Mouse (Mus musculus): ENCODE results near the gene Zfp937. TPM values are rescaled to one million over a fixed set of nuclear protein-coding genes. Genes with fewer than 3 reads are reported as not detected.
"Not testable (repeated sequence)": the region's sequence is repeated elsewhere in the genome, so short reads cannot be mapped to it uniquely, and the experiment has no call there.

Zfp937 gene
- total RNA-seq (2022), result 1 to 10 TPM; 1.4 to 1.9 (median 1.6) TPM

GRCm38 (mm10) chr2:150217600-150218362 is at the start of gene Zfp937:
Gene Zfp937 (plus strand): TSS chr2:150218073.
- DNase-seq (ENCODE audit: low spot score in 2 of 2), result peak; percentile 72 to 79

- no peak for DNase-seq (ENCODE audit: low spot score in 2 of 2)
Measured at GRCm38 (mm10) chr2:150173833-150174232, 44.0 kb upstream of the Zfp937 start.

- not testable (repeated sequence) for DNase-seq (ENCODE audit: low spot score in 2 of 2)
Measured at GRCm38 (mm10) chr2:150179579-150179978, 38.3 kb upstream of the Zfp937 start, which contains the start of gene Gm10770. Gene Gm10770 (minus strand): TSS chr2:150179679.

DNA sequence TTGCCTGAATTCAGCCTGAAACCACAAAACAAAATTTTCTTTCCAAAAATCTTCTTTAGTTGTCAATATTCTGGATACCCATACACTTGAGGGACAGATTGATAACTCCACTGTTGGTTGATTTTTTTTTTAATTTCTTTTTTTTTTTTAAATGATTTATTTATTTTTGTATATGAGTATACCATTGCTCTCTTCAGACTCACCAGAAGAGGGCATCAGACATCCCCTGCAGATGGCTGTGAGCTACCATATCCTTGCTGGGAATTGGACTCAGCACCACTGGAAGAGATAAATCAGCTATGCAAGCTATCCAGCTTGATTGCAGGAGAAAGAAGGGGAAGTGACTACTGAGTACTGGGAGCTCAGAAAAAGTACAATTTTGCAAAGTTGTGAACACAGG is 36.8 kb upstream of the Zfp937 start:
- not testable (repeated sequence) for DNase-seq (ENCODE audit: low spot score in 2 of 2)

DNA sequence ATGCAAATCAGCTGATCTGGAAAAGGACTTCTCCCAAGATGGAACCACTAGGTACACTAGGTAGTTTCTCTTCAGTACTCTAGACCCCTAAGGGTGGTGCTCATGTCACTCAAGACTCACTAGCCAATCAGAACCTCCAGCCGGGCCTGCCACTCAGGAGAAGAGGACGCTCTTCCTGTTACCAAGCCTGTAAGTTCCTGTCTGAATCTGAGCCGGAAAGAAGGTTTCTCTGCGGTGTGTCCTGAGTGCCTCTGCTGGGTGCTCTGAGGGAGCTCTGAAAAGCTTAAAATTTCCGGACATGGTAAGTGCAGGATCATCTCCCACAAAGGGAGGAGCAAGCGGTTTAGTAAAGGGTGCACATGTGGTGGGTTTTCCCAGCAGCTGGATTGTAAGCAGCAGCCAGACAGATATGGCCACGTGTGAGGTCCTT is 36.3 kb upstream of the Zfp937 start, which contains the start of gene Gm14139:
Gene Gm14139, plus strand, starts transcription at position 186 of the 430 bp plus-strand sequence.
- not testable (repeated sequence) for DNase-seq (ENCODE audit: low spot score in 2 of 2)

DNA sequence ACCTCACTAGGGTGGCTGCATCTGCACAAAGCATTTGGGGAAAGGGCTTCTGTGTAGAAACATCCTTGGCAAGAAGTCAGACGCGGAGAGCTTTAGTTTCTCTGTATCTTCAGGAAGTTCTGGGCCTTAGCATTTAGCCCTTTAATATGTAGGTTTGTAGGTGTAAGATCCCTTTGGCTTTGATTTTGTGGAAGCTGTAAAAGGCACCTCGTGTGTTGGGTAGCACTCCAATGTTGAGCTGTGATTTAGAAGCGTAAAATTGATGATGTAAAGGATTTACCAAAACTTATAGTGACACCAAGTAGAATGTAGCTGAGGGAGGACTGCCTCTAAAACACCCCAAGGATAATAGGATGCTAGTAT is 471 bp downstream of the Zfp937 start:
- not testable (repeated sequence) for DNase-seq (ENCODE audit: low spot score in 2 of 2)

DNA sequence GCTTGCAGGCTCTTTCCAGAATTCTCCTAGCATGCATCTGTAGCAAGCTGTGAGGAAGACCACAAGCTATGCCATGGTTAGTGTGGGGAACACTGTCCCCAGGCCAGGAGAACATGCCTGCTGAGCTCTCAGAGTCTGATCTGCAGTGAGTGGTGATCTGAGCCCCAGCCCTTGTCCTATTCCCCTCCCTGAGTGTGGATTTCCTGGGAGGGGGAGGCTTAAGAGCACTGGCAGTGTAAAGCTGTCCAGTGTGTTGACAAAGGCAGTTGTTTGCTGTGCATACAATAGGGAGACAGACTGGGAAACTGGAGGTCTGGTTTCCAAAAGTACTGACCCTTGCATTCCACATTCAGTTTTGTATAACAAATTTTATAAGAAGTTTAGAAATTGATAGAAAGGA is 5.4 kb downstream of the Zfp937 start:
- not testable (repeated sequence) for DNase-seq (ENCODE audit: low spot score in 2 of 2)

- no peak for DNase-seq (ENCODE audit: low spot score in 2 of 2)
Measured at GRCm38 (mm10) chr2:150243211-150243610, 25.3 kb downstream of the Zfp937 start.

DNA sequence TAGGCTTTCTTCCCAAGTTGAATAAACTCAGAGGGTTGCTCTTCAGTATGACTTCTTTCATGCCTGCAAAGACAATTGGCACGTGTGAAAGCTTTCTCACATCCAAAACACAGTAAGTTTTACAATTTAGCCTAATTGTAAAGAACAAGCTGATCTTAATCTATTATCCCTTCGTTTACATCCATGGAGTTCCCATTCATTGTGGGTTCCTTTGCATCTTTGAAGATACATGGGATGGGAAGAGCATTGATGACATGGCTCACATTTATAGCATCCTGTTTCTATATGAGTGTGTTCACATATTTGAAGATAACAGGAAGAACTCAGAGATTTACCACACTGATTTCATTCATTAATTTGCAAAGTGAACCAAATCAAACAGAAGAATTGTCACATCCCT is 37.6 kb downstream of the Zfp937 start, which contains the start of gene Gm21994:
Gene Gm21994, minus strand, starts transcription at position 101 of the 400 bp plus-strand sequence.
- DNase-seq (ENCODE audit: low spot score in 2 of 2), result not testable (repeated sequence)

- not testable (repeated sequence) for DNase-seq (ENCODE audit: low spot score in 2 of 2)
Measured at GRCm38 (mm10) chr2:150256861-150257260, 39.0 kb downstream of the Zfp937 start.

DNA sequence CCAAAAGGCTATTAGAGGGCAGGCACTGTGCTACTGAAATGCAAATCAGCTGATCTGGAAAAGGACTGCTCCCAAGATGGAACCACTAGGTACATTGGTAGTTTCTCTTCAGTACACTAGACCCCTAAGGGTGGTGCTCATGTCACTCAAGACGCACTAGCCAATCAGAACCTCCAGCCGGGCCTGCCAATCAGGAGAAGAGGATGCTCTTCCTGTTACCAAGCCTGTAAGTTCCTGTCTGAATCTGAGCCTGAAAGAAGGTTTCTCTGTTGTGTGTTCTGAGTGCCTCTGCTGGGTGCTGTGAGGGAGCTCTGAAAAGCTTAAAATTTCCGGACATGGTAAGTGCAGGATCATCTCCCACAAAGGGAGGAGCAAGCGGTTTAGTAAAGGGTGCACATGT is 39.4 kb downstream of the Zfp937 start, which contains the start of gene Gm14124:
Gene Gm14124, plus strand, starts transcription at position 227 of the 400 bp plus-strand sequence.
- DNase-seq (ENCODE audit: low spot score in 2 of 2), result not testable (repeated sequence)

Other genes with a start within 250 kb of the Zfp937 start
- 1 to 10 TPM; 7.0 to 9.6 (median 8.3) TPM for gene Zfp120, start 81.4 kb upstream of the Zfp937 start, total RNA-seq (2022)
- not detected for gene Gm10770, start 38.4 kb upstream of the Zfp937 start, total RNA-seq (2022)
- gene Gm14139, start 36.3 kb upstream of the Zfp937 start, total RNA-seq (2022), result not detected
- 1 to 10 TPM in 3 of 4 experiments, under 1 TPM in 1; 0.79 to 2.4 (median 2.0) TPM for gene Gm21994, start 37.5 kb downstream of the Zfp937 start, total RNA-seq (2022)
- gene Gm14124, start 39.4 kb downstream of the Zfp937 start, total RNA-seq (2022), result not detected
- gene Gm10130, start 105.6 kb downstream of the Zfp937 start, total RNA-seq (2022), result 1 to 10 TPM in 3 of 4 experiments, not detected in 1; 1.5 to 3.0 (median 1.9) TPM
- gene 3300002I08Rik, start 144.7 kb downstream of the Zfp937 start, total RNA-seq (2022), result 1 to 10 TPM in 2 of 4 experiments, under 1 TPM in 2; 0.54 to 1.8 (median 1.1) TPM
- 1 to 10 TPM; 1.8 to 2.2 (median 2.2) TPM for gene Zfp442, start 233.4 kb downstream of the Zfp937 start, total RNA-seq (2022)